Mouse (Mus musculus) stomach, postnatal 0 days (tissue): Measurements from ENCODE around the gene Rad9b. TPM values are rescaled to one million over a fixed set of nuclear protein-coding genes. Genes with fewer than 3 reads are reported as not detected.
A peak's percentile ranks its signal among the peaks of the same experiment; 100 is the strongest.

Experiments
- ATAC-seq: fragments of 200-750 bp; cut with Nextera tagmentation; 2 replicates; pipeline ENCODE4 v1.8.0; 2017; ENCODE audit not compliant: low FRiP score, low TSS enrichment
- DNase-seq: peaks from one replicate; pipeline ENCODE4 v3.0.0-alpha.2; 2016; ENCODE audit warnings: low spot score
- H3K27ac ChIP-seq: fragments of 300-500 bp; sonication (generic); replicated peaks from 2 replicates; pipeline ENCODE4 v1.5.1; 2014; ENCODE audit warnings: mild to moderate bottlenecking, control low read depth
- H3K27me3 ChIP-seq: fragments of 300-500 bp; sonication (generic); 2 replicates; pipeline ENCODE4 v1.6.1; 2014; ENCODE audit warnings: low read length; ENCODE audit not compliant: control insufficient read depth, insufficient read depth
- H3K36me3 ChIP-seq: fragments of 300-500 bp; sonication (generic); 2 replicates; pipeline ENCODE4 v1.6.1; 2014; ENCODE audit warnings: low read length, mixed read lengths; ENCODE audit not compliant: control insufficient read depth, insufficient read depth
- H3K4me1 ChIP-seq: fragments of 300-500 bp; sonication (generic); replicated peaks from 2 replicates; pipeline ENCODE4 v1.6.1; 2014; ENCODE audit warnings: antibody characterized with exemption; ENCODE audit not compliant: control insufficient read depth, insufficient read depth
- H3K4me2 ChIP-seq: fragments of 300-500 bp; sonication (generic); replicated peaks from 2 replicates; pipeline ENCODE4 v1.6.1; 2014; ENCODE audit warnings: low read depth, mild to moderate bottlenecking, control low read depth, moderate library complexity
- H3K4me3 ChIP-seq: fragments of 300-500 bp; sonication (generic); 2 replicates; pipeline ENCODE4 v1.5.1; 2014; ENCODE audit warnings: low read depth, low read length, control low read depth
- H3K9ac ChIP-seq: fragments of 300-500 bp; sonication (generic); 2 replicates; pipeline ENCODE4 v1.6.1; 2014; ENCODE audit warnings: mild to moderate bottlenecking, low read length, control low read depth, mixed read lengths
- H3K9me3 ChIP-seq: fragments of 300-500 bp; sonication (generic); 2 replicates; pipeline ENCODE4 v1.6.1; 2016; ENCODE audit warnings: low read length; ENCODE audit not compliant: control insufficient read depth
- CTCF ChIP-seq: IDR thresholded peaks from 2 replicates; pipeline ENCODE4 v1.5.1; 2016; ENCODE audit warnings: antibody characterized with exemption, low read depth, mild to moderate bottlenecking, moderate library complexity
- EP300 ChIP-seq: optimal IDR thresholded peaks from 2 replicates; pipeline ENCODE3; 2016; ENCODE audit warnings: antibody characterized with exemption
- WGBS: fragments of 180-500 bp; shearing (Covaris S2); extraction: QIAGEN DNeasy Blood & Tissue Kit; methylation state at CpG from one replicate; pipeline ENCODE4 v1.1.7; 2014; 5-methylcytosine and 5-hydroxymethylcytosine counted together
- polyA plus RNA-seq: library from polyadenylated mRNA; unstranded; fragments of >200 nt; fragmentation: Nextera tagmentation; extraction: Ambion mirVana; gene quantifications from 2 replicates; pipeline ENCODE4 v1.2.1, GENCODE M21; 2015

Rad9b gene
- polyA plus RNA-seq, 1 experiment from 2014 or later, result 5.3 TPM

DNA sequence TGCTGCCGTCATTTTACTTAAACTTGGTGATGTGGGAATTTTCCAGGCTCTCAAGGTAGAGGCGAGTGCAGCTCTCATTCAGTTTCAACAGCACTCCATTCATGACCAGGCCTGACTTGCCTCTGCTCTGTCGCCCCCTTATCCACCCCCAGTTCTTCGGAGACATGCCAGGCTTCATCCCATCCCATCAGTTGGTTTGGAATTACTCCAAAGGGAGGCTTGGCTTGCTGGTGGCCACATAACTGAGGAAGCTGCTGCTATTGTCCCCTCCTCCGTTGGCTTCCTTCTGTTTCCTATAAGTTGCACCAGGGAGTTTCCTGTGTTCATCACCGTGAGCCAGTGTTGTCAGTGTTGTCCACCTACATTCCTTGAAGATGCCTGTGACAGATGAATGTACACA lies 49.5 kb downstream of the Rad9b start:
- WGBS, result 52% methylated on average over 6 of the region's 6 CpGs
- H3K9ac ChIP-seq, result 0 out of 2 replicates have a peak overlapping the region, but pooled peaks have one; percentile 23
- H3K36me3 ChIP-seq, result peaks cover 9% of the 10 kb centered on the region; the same call in 1 of the 2 replicates
- H3K4me1 ChIP-seq, result peaks cover 8% of the 10 kb centered on the region; the same call in 1 of the 2 replicates
- no peak for DNase-seq
- no peak for TF ChIP-seq EP300
- TF ChIP-seq CTCF, result no peak
- ATAC-seq, result no peak
- H3K9me3 ChIP-seq, result no peaks in the 10 kb centered on the region
- H3K27me3 ChIP-seq, result no peaks in the 10 kb centered on the region
- H3K4me2 ChIP-seq, result no peak overlapping the region
- H3K4me3 ChIP-seq, result no peak overlapping the region
- H3K27ac ChIP-seq, result peak overlapping the region; percentile 40

DNA sequence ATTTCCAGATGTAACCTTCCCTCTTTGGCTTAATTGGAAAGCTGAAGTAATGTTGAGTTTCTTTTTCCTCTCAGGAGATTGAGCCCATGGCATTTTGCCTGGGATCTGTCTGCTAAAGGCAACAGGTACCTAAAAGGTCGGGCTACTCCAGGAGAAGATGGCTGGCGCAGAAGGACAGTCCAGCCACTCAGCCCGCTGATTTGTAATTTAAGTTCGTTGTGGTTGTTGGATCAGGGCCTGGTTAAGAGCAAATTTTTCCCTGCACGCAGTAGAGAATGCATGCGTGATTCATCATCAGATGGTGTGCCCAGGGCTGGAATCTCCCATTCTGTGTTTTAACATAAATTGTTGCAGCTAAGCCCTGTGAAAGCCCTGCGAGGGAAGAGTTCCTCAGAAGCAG lies 50.1 kb downstream of the Rad9b start:
- Histone ChIP-seq H3K9ac (0 out of 2 replicates have a peak overlapping the region, but pooled peaks have one; percentile 23), H3K4me1 (peaks cover 8% of the 10 kb centered on the region; the same call in 1 of the 2 replicates), H3K4me2 (no peak overlapping the region), H3K4me3 (no peak overlapping the region), H3K27me3 (no peaks in the 10 kb centered on the region), H3K36me3 (peaks cover 9% of the 10 kb centered on the region; the same call in 1 of the 2 replicates), H3K27ac (peak overlapping the region; percentile 69), H3K9me3 (no peaks in the 10 kb centered on the region)
- no peak for ATAC-seq
- WGBS, result 42% methylated on average over 7 of the region's 7 CpGs
- no peak for DNase-seq
- TF ChIP-seq EP300 (no peak), CTCF (no peak)

DNA sequence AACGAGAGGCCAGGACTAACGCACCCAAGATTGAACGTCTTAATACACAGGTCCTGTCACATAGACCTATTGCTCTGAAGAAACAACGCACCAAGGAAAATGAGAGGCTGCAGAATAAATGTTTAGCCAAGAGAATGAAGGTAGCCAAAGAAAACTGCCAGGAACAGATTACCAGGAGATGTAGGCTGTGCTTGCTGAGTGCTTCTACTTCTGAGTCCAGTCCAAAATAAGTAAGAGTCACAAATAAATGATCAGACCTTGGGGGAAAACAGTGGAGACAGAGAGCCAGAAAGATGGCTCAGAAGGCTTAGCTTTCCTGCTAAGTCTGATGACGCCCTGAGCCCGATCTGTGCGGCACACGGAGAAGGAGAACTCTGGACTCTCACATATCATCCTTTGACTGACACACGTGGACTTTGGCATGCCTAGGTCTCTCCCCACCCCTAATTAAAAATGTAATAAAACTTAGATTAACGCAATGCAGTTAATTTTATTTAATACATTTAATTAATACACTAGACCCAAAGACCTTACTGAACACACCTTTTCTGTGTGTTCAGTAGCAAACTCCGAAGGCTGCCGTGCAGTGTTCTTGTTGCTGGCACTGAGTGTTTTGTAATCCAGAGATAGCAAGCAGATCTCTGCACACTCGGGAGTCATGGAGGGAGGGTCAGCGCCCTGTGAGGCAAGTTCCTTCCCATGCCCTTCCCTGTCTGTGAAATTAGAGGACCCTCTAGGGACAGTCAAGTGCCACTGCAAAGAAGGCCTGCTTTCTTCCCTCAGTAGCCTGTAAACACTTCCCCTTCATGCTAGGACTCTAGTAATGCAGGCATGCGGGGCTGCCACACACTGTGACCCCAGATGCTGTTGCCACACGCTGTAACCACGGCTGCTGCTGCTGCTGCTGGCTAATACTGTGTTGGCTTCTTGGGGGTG lies 51.0 kb downstream of the Rad9b start:
- Histone ChIP-seq H3K36me3 (peaks cover under 1% of the 10 kb centered on the region; the same call in 1 of the 2 replicates), H3K9ac (no peak overlapping the region), H3K27ac (peak overlapping the region; percentile 69), H3K9me3 (no peaks in the 10 kb centered on the region), H3K27me3 (no peaks in the 10 kb centered on the region), H3K4me3 (no peak overlapping the region), H3K4me1 (peaks cover 8% of the 10 kb centered on the region; the same call in 1 of the 2 replicates), H3K4me2 (no peak overlapping the region)
- 0 out of 2 replicates have a peak, but pooled peaks have one; percentile 35 for ATAC-seq
- no peak for DNase-seq
- TF ChIP-seq EP300 (no peak), CTCF (peak; percentile 55)
- 48% methylated on average over 17 of the region's 17 CpGs for WGBS

DNA sequence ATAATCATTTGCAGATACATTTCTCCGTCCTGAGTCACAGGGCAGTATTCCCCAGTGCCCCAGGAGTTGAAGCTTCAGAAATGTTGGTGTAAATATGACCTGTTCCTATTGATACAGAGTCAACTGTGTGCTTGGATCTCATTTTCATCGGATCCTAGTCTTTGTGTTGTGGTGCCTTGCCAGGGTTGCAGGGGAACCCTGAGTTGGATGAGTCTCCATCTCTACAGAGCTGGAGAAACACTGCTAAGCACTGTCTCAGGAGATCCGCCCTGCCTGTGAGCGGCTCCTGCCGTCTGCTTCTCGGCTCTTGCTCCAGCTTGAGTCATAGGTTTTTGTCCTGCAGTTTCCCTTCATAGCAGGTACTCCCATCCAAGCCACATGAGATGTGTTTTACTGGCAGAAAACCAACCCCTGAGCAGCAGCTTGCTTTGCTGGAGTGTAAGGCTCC lies 53.9 kb downstream of the Rad9b start:
- no peak overlapping the region for H3K4me3 ChIP-seq
- ATAC-seq (no peak), DNase-seq (no peak)
- H3K9me3 ChIP-seq, result no peaks in the 10 kb centered on the region
- no peaks in the 10 kb centered on the region for H3K36me3 ChIP-seq
- TF ChIP-seq EP300 (no peak), CTCF (no peak)
- H3K27ac ChIP-seq, result peak overlapping the region; percentile 53; the same call in 1 of the 2 replicates
- H3K4me2 ChIP-seq, result no peak overlapping the region
- 64% methylated on average over 6 of the region's 6 CpGs for WGBS
- H3K4me1 ChIP-seq, result peaks cover 8% of the 10 kb centered on the region; the same call in 1 of the 2 replicates
- H3K9ac ChIP-seq, result no peak overlapping the region
- no peaks in the 10 kb centered on the region for H3K27me3 ChIP-seq

DNA sequence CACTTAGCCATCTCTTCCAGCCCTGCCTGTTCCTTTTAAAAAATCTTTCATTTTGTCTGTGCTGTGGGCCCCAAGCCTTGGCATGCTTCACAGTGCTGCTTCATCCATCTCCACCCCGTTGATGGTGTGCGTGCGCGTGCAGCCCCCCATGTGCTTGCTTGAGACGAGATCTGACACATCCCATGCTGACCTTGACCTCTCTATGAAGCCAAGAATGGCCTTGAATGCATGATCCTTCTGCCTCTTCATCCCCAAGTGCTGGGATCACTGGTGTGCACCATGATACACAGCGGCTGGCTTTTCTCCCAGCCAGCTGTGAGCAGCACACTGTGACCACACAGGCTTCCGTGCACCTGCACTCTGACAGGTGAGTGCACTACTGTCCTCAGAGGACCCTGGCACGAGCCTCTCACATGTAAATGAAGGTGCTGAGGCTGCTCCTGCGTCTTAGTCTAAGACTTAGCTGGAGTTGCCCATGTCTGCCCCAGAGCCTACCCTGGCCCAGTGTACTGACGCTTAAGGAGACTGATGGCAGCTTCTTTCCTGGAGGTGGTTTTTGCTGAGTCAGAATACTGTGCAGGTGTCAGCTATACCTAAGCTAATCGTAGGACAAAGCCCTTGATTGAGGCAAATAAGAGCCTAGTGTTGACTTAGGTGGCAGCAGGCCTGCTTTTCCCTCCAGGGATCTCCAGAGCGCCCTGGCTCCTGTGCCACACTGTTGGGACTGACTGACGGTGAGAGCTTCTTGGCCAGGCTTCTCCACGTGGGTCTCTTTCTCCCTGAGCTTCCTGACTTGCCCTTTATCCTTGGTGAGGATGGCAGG lies 58.7 kb downstream of the Rad9b start:
- peak overlapping the region; percentile 40 for H3K27ac ChIP-seq
- no peaks in the 10 kb centered on the region for H3K36me3 ChIP-seq
- 61% methylated on average over 14 of the region's 14 CpGs for WGBS
- DNase-seq (peak; percentile 44), ATAC-seq (peak; percentile 77)
- no peaks in the 10 kb centered on the region for H3K27me3 ChIP-seq
- H3K4me2 ChIP-seq, result no peak overlapping the region
- TF ChIP-seq EP300 (no peak), CTCF (no peak)
- no peak overlapping the region for H3K9ac ChIP-seq
- no peak overlapping the region for H3K4me3 ChIP-seq
- H3K4me1 ChIP-seq, result 0 out of 2 replicates have a peak, but pooled peaks cover 2% of the 10 kb centered on the region
- no peaks in the 10 kb centered on the region for H3K9me3 ChIP-seq
